21 mouse cellular contexts compared by ENCODE assay signal in the genomic region with DNA sequence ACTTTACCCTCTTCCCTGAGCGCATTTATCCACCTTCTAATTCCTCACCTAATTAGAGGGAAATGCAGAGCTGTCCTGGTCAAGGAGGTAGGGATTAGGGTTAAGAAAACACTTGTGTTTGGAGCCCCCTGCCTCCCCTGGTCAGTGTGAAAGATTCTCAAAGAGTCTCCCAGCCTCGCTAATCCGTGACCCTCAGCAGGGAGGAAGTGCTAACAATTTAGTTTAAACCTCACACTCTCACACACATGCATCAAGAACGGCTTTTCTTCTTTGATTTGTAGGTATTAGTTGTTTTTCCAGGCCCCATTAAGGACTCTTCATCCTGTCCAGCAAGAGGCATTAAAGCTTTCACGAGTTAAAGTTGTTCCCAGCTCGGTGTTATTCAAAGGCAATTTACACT.
A peak's percentile ranks its signal among the peaks of the same experiment; 100 is the strongest.
DNase-seq lines count a peak whose midpoint lies in the region; ATAC-seq and TF ChIP-seq lines count a peak whose summit lies in the region.
"Had no signal": no experiment of that assay in that cellular context is flagged by ENCODE, and none has a peak within 500 bp of the region (broad histone marks: within the 10 kb centered on the region; RNA-seq: fewer than 3 reads in every experiment).

No protein-coding gene starts in this region.

- peaks cover 57% of the 10 kb centered on the region for H3K4me1 ChIP-seq in forebrain, embryonic 10.5 days
- peaks cover 4% of the 10 kb centered on the region; the same call in 1 of the 2 replicates for H3K4me1 ChIP-seq in forebrain, postnatal 0 days (ENCODE audit: insufficient read depth)
- peaks cover 14% of the 10 kb centered on the region for H3K4me1 ChIP-seq in kidney, embryonic 15.5 days
- H3K4me1 ChIP-seq in midbrain, embryonic 10.5 days = peaks cover 19% of the 10 kb centered on the region
- peaks cover 2% of the 10 kb centered on the region; the same call in 1 of the 2 replicates for H3K4me1 ChIP-seq in midbrain, embryonic 16.5 days (ENCODE audit: control insufficient read depth, insufficient read depth, low read length)

- no peak for ATAC-seq in forebrain, postnatal 0 days
- no peak for ATAC-seq in kidney, embryonic 15.5 days (replicated peaks; ENCODE audit: low FRiP score)
- ATAC-seq in midbrain, embryonic 16.5 days = no peak
- ATAC-seq: forebrain, embryonic 13.5 days; intestine, postnatal 0 days; Patski had no signal

- peaks cover 21% of the 10 kb centered on the region for H3K36me3 ChIP-seq in forebrain, embryonic 10.5 days (replicated peaks)
- H3K36me3 ChIP-seq in forebrain, postnatal 0 days (ENCODE audit: insufficient read depth) = no peaks in the 10 kb centered on the region
- no peaks in the 10 kb centered on the region for H3K36me3 ChIP-seq in kidney, embryonic 15.5 days
- no peaks in the 10 kb centered on the region for H3K36me3 ChIP-seq in midbrain, embryonic 10.5 days
- no peaks in the 10 kb centered on the region for H3K36me3 ChIP-seq in midbrain, embryonic 16.5 days (ENCODE audit: control insufficient read depth, insufficient read depth, low read length)
- H3K36me3 ChIP-seq: embryonic facial prominence, embryonic 12.5 days; heart, embryonic 10.5 days had no signal

- H3K27ac ChIP-seq in forebrain, embryonic 10.5 days = peak overlapping the region; percentile 78; the same call in 1 of the 2 replicates
- no peak overlapping the region for H3K27ac ChIP-seq in forebrain, postnatal 0 days (ENCODE audit: low read depth, low read length)
- H3K27ac ChIP-seq in kidney, embryonic 15.5 days = no peak overlapping the region
- no peak overlapping the region for H3K27ac ChIP-seq in midbrain, embryonic 10.5 days (replicated peaks)
- H3K27ac ChIP-seq in midbrain, embryonic 16.5 days (ENCODE audit: low read length) = no peak overlapping the region
- H3K27ac ChIP-seq: embryonic facial prominence, embryonic 12.5 days; forebrain, embryonic 13.5 days; heart, embryonic 10.5 days; hindbrain, embryonic 14.5 days had no signal

- no peak overlapping the region; the same call in 1 of the 2 replicates for H3K4me3 ChIP-seq in forebrain, embryonic 10.5 days
- no peak overlapping the region for H3K4me3 ChIP-seq in forebrain, postnatal 0 days (ENCODE audit: low read depth, low read length)
- H3K4me3 ChIP-seq in kidney, embryonic 15.5 days (replicated peaks) = no peak overlapping the region
- no peak overlapping the region for H3K4me3 ChIP-seq in midbrain, embryonic 10.5 days
- H3K4me3 ChIP-seq in midbrain, embryonic 16.5 days (ENCODE audit: low read depth, low read length) = no peak overlapping the region
- H3K4me3 ChIP-seq: embryonic facial prominence, embryonic 12.5 days; forebrain, embryonic 13.5 days had no signal

- no peak overlapping the region for H3K4me2 ChIP-seq in forebrain, postnatal 0 days (ENCODE audit: low read depth)
- peak overlapping the region; percentile 47; the same call in 1 of the 2 replicates for H3K4me2 ChIP-seq in kidney, embryonic 15.5 days
- no peak overlapping the region for H3K4me2 ChIP-seq in midbrain, embryonic 16.5 days (ENCODE audit: low read length)
- H3K4me2 ChIP-seq: hindbrain, embryonic 14.5 days had no signal

- WGBS in forebrain, embryonic 10.5 days = under 1% methylated on average over 6 of the region's 6 CpGs
- 9% methylated on average over 6 of the region's 6 CpGs for WGBS in forebrain, postnatal 0 days
- 13% methylated on average over 6 of the region's 6 CpGs for WGBS in kidney, embryonic 15.5 days
- under 1% methylated on average over 6 of the region's 6 CpGs for WGBS in midbrain, embryonic 10.5 days
- WGBS in midbrain, embryonic 16.5 days = 4% methylated on average over 6 of the region's 6 CpGs

- peaks cover 78% of the 10 kb centered on the region for H3K27me3 ChIP-seq in forebrain, embryonic 10.5 days (ENCODE audit: poor library complexity, severe bottlenecking)
- H3K27me3 ChIP-seq in forebrain, postnatal 0 days (ENCODE audit: insufficient read depth, low read length) = peaks cover 4% of the 10 kb centered on the region; the same call in 1 of the 2 replicates
- 0 out of 2 replicates have a peak, but pooled peaks cover 3% of the 10 kb centered on the region for H3K27me3 ChIP-seq in kidney, embryonic 15.5 days
- H3K27me3 ChIP-seq in midbrain, embryonic 10.5 days (ENCODE audit: low read depth, poor library complexity, severe bottlenecking) = peaks cover 91% of the 10 kb centered on the region
- H3K27me3 ChIP-seq in midbrain, embryonic 16.5 days (ENCODE audit: control insufficient read depth, insufficient read depth, low read depth, low read length) = peaks cover 13% of the 10 kb centered on the region
- H3K27me3 ChIP-seq: embryonic facial prominence, embryonic 12.5 days; Patski had no signal

- no peak for TF ChIP-seq CTCF in forebrain, postnatal 0 days (IDR thresholded peaks at IDR 0.05; ENCODE audit: low read depth)

- H3K9me3 ChIP-seq in forebrain, embryonic 10.5 days = no peaks in the 10 kb centered on the region
- H3K9me3 ChIP-seq in forebrain, postnatal 0 days (ENCODE audit: low read length) = no peaks in the 10 kb centered on the region
- no peaks in the 10 kb centered on the region for H3K9me3 ChIP-seq in kidney, embryonic 15.5 days (replicated peaks)
- H3K9me3 ChIP-seq in midbrain, embryonic 10.5 days (replicated peaks) = no peaks in the 10 kb centered on the region
- no peaks in the 10 kb centered on the region for H3K9me3 ChIP-seq in midbrain, embryonic 16.5 days (replicated peaks; ENCODE audit: control insufficient read depth, low read length, poor library complexity, severe bottlenecking)
- H3K9me3 ChIP-seq: embryonic facial prominence, embryonic 12.5 days; forebrain, embryonic 13.5 days; heart, embryonic 10.5 days had no signal

- no peak overlapping the region for H3K9ac ChIP-seq in forebrain, postnatal 0 days
- H3K9ac ChIP-seq in kidney, embryonic 15.5 days = no peak overlapping the region
- no peak overlapping the region for H3K9ac ChIP-seq in midbrain, embryonic 16.5 days (ENCODE audit: low read depth, low read length)
- H3K9ac ChIP-seq: embryonic facial prominence, embryonic 12.5 days; forebrain, embryonic 13.5 days; hindbrain, embryonic 14.5 days had no signal

- DNase-seq in forebrain, embryonic 10.5 days (ENCODE audit: extremely low spot score, low spot score) = peak; percentile 73
- no peak for DNase-seq in forebrain, postnatal 0 days
- DNase-seq in kidney, postnatal 36 days = no peak
- DNase-seq in midbrain, embryonic 10.5 days (ENCODE audit: low spot score) = peak; percentile 33
- peak; percentile 56 for DNase-seq in embryo, embryonic 10.5 days (ENCODE audit: low spot score)
- no peak for DNase-seq in left cerebral cortex, postnatal 25 days (ENCODE audit: low spot score in 2 of 2)
- DNase-seq: adrenal gland, adult 8-10 months; cerebellum, adult 11-12 months; cerebellum, adult 9-10 months; cerebellum, postnatal 25 days; gastrocnemius, postnatal 36 days; heart, adult 18-20 months; heart, postnatal 10 days had no signal

- intact Hi-C loops in left cerebral cortex, postnatal 25 days (cut with DNase I) = no loop called here

Comparison
In these comparisons a context has a peak if more than half of its experiments do, and no peak if none do; other contexts are left out.
1. DNase-seq: peak in forebrain, embryonic 10.5 days (single experiment), midbrain, embryonic 10.5 days (single experiment) and embryo, embryonic 10.5 days (single experiment); none in forebrain, postnatal 0 days (single experiment), kidney, postnatal 36 days (0 of 2) and left cerebral cortex, postnatal 25 days (0 of 2).